Mouse (Mus musculus) induced T-regulatory cell, adult 2 months (primary cell): ENCODE measurements around the gene Aifm3.
A peak's percentile ranks its signal among the peaks of the same experiment; 100 is the strongest.

Source experiments
- DNase-seq: peaks from one replicate; pipeline ENCODE4 v3.0.0-alpha.2; 2012; ENCODE audit warnings: low read depth

Aifm3 gene

GRCm38 (mm10) chr16:17553910-17554685 is 64.7 kb downstream of the Aifm3 start:
- DNase-seq, result peak; percentile 92

GRCm38 (mm10) chr16:17554702-17555101 is 65.3 kb downstream of the Aifm3 start:
- peak; percentile 34 for DNase-seq

- no peak for DNase-seq
Measured at GRCm38 (mm10) chr16:17556180-17556579, 66.8 kb downstream of the Aifm3 start.

GRCm38 (mm10) chr16:17556907-17557306 is 67.5 kb downstream of the Aifm3 start:
- DNase-seq, result no peak
